Mouse (Mus musculus) adrenal gland, postnatal 14 days (tissue): ENCODE data around the gene Tnik. TPM values are rescaled to one million over a fixed set of nuclear protein-coding genes. Genes with fewer than 3 reads are reported as not detected.
A peak's percentile ranks its signal among the peaks of the same experiment; 100 is the strongest.

Experiments used
- DNase-seq: peaks from one replicate; pipeline ENCODE4 v3.0.0; 2021; ENCODE audit warnings: mixed read lengths
- microRNA-seq, 2 experiments: library from miRNA; unstranded; fragments of <30 nt; microRNA quantifications; one replicate each; pipeline ENCODE4 v1.2.0; 2021
- total RNA-seq: library from RNA; stranded (reverse); gene quantifications from 2 replicates; pipeline ENCODE4 v1.2.3, GENCODE M21; 2021

Tnik gene
- total RNA-seq, 1 experiment from 2014 or later, result 13.6 TPM

- no peak for DNase-seq
These were observed 455.5 kb downstream of the Tnik start for GRCm38 (mm10) chr3:28718521-28718920.

- no peak for DNase-seq
These were observed 458.2 kb downstream of the Tnik start for GRCm38 (mm10) chr3:28721218-28721617.

- peak; percentile 12 for DNase-seq
These were observed 458.8 kb downstream of the Tnik start for GRCm38 (mm10) chr3:28721838-28722237.

- no peak for DNase-seq
These were observed 459.5 kb downstream of the Tnik start for GRCm38 (mm10) chr3:28722531-28722930.

- no peak for DNase-seq
These were observed 460.5 kb downstream of the Tnik start for GRCm38 (mm10) chr3:28723534-28723933.

- DNase-seq, result no peak
These were observed 462.2 kb downstream of the Tnik start for GRCm38 (mm10) chr3:28725203-28725602.

Small RNAs within 50 kb of the gene (microRNA-seq; reads per million reads assigned to microRNA genes)
- gene Mir466q, result 0 reads per million in 2 experiments
